Mouse (Mus musculus): ENCODE measurements around the gene Myo16. TPM values are rescaled to one million over a fixed set of nuclear protein-coding genes. Genes with fewer than 3 reads are reported as not detected.

Gene Myo16
- polyA plus RNA-seq, 1 experiment = not detected

DNA sequence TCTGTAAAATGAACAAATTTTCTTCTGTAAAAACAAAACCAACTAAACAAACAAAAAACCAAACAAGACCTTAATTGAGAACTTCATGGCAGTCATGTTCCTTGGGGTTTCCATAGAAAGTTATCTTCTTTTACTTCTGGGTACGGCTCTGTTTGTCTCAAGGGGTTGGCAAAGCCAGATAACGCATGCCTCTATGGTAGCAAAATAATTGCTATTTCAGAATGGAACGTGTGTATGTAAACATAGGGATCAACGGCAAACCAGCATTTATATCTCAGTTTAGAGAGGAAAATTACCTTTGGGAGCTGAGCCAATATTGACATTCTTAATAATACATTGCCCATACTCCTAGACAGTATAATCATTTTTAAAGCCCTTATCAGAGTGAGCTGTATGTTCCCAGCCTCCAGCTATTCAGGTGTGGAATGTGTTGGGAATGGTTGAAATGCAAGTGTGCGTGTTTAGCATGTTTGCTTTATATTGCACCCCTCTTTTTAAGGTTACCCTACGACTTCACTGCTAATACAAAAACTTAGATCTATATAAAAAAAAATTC, 1.9 kb upstream of the Myo16 start:
- TF ChIP-seq TAL1 (IDR thresholded peaks at IDR 0.05; ENCODE audit: low read length) (no peak), GATA1 (IDR thresholded peaks at IDR 0.05; ENCODE audit: low read length) (no peak)
- Histone ChIP-seq H3K36me3 (ENCODE audit: control insufficient read depth) (no peaks in the 10 kb centered on the region), H3K4me3 (replicated peaks) (no peak overlapping the region), H3K9me3 (ENCODE audit: control insufficient read depth, low read length) (peaks cover 9% of the 10 kb centered on the region), H3K27me3 (ENCODE audit: control insufficient read depth) (peaks cover 17% of the 10 kb centered on the region), H3K4me1 (ENCODE audit: control insufficient read depth) (no peaks in the 10 kb centered on the region)

DNA sequence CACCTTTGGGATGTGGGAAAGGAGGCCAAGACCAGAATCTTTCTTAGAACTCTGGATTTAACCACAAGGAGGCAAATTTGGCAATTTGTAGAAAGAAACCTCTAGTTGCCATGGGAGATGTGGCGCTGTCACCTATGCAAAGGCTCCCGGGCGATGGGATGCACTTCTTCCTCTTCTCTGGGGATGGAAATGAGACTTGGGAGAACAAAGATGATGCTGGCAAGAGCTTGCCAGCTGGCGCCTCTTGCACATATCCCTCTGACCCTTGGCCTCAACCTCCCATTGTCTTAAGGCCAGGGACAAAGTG, 681 bp downstream of the Myo16 start:
- H3K36me3 ChIP-seq (ENCODE audit: control insufficient read depth) = no peaks in the 10 kb centered on the region
- no peaks in the 10 kb centered on the region for H3K4me1 ChIP-seq (ENCODE audit: control insufficient read depth)
- TF ChIP-seq TAL1 (IDR thresholded peaks at IDR 0.05; ENCODE audit: low read length) (no peak), GATA1 (IDR thresholded peaks at IDR 0.05; ENCODE audit: low read length) (no peak)
- H3K4me3 ChIP-seq (replicated peaks) = no peak overlapping the region
- H3K27me3 ChIP-seq (ENCODE audit: control insufficient read depth) = peaks cover 17% of the 10 kb centered on the region
- H3K9me3 ChIP-seq (ENCODE audit: control insufficient read depth, low read length) = peaks cover 11% of the 10 kb centered on the region

DNA sequence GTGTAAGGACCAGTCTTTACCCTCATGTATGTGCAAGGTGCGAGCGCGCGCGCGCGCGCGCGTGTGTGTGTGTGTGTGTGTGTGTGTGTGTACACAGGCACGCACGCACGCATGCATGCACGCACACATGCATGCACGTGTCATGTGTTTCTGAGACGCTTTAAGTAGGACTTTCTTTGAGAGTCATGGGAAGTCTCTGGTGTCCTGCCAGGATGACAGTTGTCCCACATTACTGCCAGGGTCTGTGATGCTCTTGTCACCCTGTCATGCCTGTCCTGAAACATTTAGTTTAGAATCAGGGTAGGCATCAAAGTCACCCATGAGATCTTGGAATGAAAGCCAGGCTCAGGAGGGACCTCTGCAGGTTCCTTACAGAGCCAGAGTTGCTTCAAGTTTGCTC, 1.4 kb downstream of the Myo16 start:
- Histone ChIP-seq H3K27me3 (ENCODE audit: control insufficient read depth) (peaks cover 17% of the 10 kb centered on the region), H3K4me1 (ENCODE audit: control insufficient read depth) (no peaks in the 10 kb centered on the region), H3K4me3 (replicated peaks) (no peak overlapping the region), H3K9me3 (ENCODE audit: control insufficient read depth, low read length) (peaks cover 6% of the 10 kb centered on the region), H3K36me3 (ENCODE audit: control insufficient read depth) (no peaks in the 10 kb centered on the region)
- TF ChIP-seq TAL1 (IDR thresholded peaks at IDR 0.05; ENCODE audit: low read length) = no peak
- no peak for TF ChIP-seq GATA1 (IDR thresholded peaks at IDR 0.05; ENCODE audit: low read length)

DNA sequence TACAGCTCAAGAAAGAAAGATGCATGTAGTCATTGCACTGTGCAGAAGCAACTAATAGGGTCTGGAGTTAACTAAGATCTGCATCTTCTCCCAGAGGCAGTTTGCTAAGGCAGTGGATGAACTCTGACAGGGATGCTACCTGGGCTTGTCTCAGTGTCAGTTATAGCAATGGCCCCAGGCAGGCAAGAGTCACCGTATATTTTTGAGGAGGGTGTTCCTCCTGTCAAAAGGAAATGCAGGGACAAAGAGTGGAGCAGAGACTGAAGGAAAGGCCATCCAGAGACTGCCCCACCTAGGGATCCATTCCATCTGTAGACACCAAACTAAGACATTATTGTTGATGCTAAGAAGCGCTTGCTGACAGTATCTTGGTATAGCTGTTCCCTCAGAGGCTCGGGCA, 7.4 kb downstream of the Myo16 start:
- Histone ChIP-seq H3K36me3 (ENCODE audit: control insufficient read depth) (no peaks in the 10 kb centered on the region), H3K9me3 (ENCODE audit: control insufficient read depth, low read length) (peaks cover 2% of the 10 kb centered on the region; the same call in 1 of the 2 replicates), H3K27me3 (ENCODE audit: control insufficient read depth) (no peaks in the 10 kb centered on the region), H3K4me3 (replicated peaks) (no peak overlapping the region), H3K4me1 (ENCODE audit: control insufficient read depth) (no peaks in the 10 kb centered on the region)
- TF ChIP-seq TAL1 (IDR thresholded peaks at IDR 0.05; ENCODE audit: low read length) (no peak), GATA1 (IDR thresholded peaks at IDR 0.05; ENCODE audit: low read length) (no peak)

DNA sequence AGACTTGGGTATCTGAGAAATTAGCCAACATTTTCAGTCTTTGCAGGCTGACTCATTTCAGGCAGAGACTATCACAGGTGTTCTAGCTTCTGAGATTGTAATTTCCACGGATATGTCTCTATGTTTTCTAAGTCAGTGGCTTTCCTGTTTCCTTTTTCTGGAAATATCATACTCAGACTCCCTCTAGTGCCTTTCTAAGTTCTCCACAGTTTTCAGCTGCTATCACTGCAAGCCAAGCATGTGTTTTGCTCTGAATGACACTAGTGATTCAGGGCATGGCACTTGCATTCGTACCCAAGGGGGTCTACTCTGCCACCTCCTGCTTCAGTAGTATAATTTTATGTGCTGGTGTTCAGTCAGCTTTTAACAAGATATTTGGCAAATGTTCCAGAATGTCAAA, 11.2 kb downstream of the Myo16 start:
- Histone ChIP-seq H3K36me3 (ENCODE audit: control insufficient read depth) (no peaks in the 10 kb centered on the region), H3K4me1 (ENCODE audit: control insufficient read depth) (no peaks in the 10 kb centered on the region), H3K4me3 (replicated peaks) (no peak overlapping the region), H3K27me3 (ENCODE audit: control insufficient read depth) (no peaks in the 10 kb centered on the region), H3K9me3 (ENCODE audit: control insufficient read depth, low read length) (no peaks in the 10 kb centered on the region)
- TF ChIP-seq GATA1 (IDR thresholded peaks at IDR 0.05; ENCODE audit: low read length) = no peak
- no peak for TF ChIP-seq TAL1 (IDR thresholded peaks at IDR 0.05; ENCODE audit: low read length)

DNA sequence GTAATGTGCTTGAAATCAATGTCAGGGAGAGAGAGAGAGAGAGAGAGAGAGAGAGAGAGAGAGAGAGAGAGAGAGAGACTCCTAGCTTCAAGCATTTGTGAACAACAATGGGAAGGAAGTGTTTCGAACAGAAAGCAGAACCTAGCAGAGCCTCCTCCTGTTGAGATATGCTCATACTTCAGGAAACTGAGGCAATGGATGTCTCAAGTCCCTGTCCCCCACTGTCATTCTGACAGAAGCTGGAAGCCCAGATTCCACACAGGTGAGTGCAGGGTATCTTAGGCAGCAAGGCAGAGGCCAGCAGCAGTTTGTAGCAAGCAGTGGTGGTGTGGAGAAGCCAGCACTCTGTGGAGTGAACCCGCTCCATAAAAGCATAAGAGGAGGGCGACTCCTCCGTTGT, 14.6 kb downstream of the Myo16 start:
- Histone ChIP-seq H3K9me3 (ENCODE audit: control insufficient read depth, low read length) (no peaks in the 10 kb centered on the region), H3K36me3 (ENCODE audit: control insufficient read depth) (no peaks in the 10 kb centered on the region), H3K4me3 (replicated peaks) (no peak overlapping the region), H3K27me3 (ENCODE audit: control insufficient read depth) (no peaks in the 10 kb centered on the region), H3K4me1 (ENCODE audit: control insufficient read depth) (no peaks in the 10 kb centered on the region)
- TF ChIP-seq GATA1 (IDR thresholded peaks at IDR 0.05; ENCODE audit: low read length) = no peak
- TF ChIP-seq TAL1 (IDR thresholded peaks at IDR 0.05; ENCODE audit: low read length) = no peak

DNA sequence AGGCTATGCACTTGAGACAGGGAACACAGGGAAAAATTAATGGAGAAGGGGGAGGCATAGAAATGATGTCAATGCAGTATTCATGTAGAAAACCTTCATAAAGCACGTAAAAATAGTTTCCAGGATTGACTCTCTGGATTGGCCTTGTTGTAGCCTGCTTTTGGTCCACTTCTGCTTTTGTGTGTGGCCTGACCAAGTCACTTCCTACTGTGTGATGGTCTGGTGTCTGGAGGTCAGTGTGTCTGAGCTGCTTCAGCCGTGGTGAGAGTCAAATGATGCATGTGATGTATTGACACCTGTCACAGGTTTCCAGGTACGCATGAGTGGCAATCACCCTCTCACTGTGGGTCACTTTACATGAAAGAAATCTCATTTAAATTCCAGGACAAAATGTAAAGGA, 16.2 kb downstream of the Myo16 start:
- Histone ChIP-seq H3K4me3 (replicated peaks) (no peak overlapping the region), H3K36me3 (ENCODE audit: control insufficient read depth) (no peaks in the 10 kb centered on the region), H3K4me1 (ENCODE audit: control insufficient read depth) (no peaks in the 10 kb centered on the region), H3K27me3 (ENCODE audit: control insufficient read depth) (no peaks in the 10 kb centered on the region), H3K9me3 (ENCODE audit: control insufficient read depth, low read length) (no peaks in the 10 kb centered on the region)
- TF ChIP-seq TAL1 (IDR thresholded peaks at IDR 0.05; ENCODE audit: low read length) (no peak), GATA1 (IDR thresholded peaks at IDR 0.05; ENCODE audit: low read length) (no peak)

DNA sequence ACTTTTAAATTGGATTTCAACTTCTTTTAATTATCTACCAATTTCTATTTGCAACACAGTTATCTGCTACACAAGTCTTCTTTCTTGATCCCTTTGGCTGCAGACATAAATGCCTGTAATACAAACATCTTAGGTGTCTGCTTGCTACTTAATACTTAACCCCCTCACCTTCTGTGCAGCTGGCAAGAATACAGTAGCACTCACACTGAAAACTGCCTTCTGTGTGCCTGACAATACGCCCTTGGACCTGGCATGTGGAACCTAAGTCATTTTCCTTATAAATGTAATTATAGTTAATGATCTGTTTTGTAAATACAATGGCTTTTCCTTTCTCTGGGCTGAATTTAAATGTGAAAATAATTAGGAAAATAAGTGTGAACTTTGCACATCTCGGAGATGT, 17.6 kb downstream of the Myo16 start:
- TF ChIP-seq TAL1 (IDR thresholded peaks at IDR 0.05; ENCODE audit: low read length) (no peak), GATA1 (IDR thresholded peaks at IDR 0.05; ENCODE audit: low read length) (no peak)
- H3K27me3 ChIP-seq (ENCODE audit: control insufficient read depth) = no peaks in the 10 kb centered on the region
- H3K4me1 ChIP-seq (ENCODE audit: control insufficient read depth) = no peaks in the 10 kb centered on the region
- no peaks in the 10 kb centered on the region for H3K36me3 ChIP-seq (ENCODE audit: control insufficient read depth)
- H3K4me3 ChIP-seq (replicated peaks) = no peak overlapping the region
- H3K9me3 ChIP-seq (ENCODE audit: control insufficient read depth, low read length) = no peaks in the 10 kb centered on the region

DNA sequence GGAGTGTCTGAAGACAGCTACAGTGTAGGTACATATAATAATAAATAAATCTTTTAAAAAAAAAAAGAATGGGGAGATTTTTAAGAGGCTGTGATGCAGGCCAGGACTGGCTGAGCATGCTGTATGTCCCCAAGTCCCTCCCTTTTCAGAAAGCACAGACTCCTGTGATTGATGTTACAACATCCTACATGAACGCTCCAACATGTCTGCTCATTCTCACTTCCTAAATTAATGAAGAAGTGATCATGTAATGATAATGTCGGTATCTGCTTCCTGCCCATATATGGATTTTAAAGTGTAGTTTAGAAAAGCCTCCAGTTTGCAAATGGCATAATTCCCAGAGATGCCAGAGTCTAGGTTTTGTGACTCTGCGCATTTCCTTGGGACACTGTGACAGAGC, 18.6 kb downstream of the Myo16 start:
- no peak overlapping the region for H3K4me3 ChIP-seq (replicated peaks)
- no peaks in the 10 kb centered on the region for H3K9me3 ChIP-seq (ENCODE audit: control insufficient read depth, low read length)
- H3K27me3 ChIP-seq (ENCODE audit: control insufficient read depth) = no peaks in the 10 kb centered on the region
- H3K4me1 ChIP-seq (ENCODE audit: control insufficient read depth) = no peaks in the 10 kb centered on the region
- no peak for TF ChIP-seq GATA1 (IDR thresholded peaks at IDR 0.05; ENCODE audit: low read length)
- no peak for TF ChIP-seq TAL1 (IDR thresholded peaks at IDR 0.05; ENCODE audit: low read length)
- H3K36me3 ChIP-seq (ENCODE audit: control insufficient read depth) = no peaks in the 10 kb centered on the region

DNA sequence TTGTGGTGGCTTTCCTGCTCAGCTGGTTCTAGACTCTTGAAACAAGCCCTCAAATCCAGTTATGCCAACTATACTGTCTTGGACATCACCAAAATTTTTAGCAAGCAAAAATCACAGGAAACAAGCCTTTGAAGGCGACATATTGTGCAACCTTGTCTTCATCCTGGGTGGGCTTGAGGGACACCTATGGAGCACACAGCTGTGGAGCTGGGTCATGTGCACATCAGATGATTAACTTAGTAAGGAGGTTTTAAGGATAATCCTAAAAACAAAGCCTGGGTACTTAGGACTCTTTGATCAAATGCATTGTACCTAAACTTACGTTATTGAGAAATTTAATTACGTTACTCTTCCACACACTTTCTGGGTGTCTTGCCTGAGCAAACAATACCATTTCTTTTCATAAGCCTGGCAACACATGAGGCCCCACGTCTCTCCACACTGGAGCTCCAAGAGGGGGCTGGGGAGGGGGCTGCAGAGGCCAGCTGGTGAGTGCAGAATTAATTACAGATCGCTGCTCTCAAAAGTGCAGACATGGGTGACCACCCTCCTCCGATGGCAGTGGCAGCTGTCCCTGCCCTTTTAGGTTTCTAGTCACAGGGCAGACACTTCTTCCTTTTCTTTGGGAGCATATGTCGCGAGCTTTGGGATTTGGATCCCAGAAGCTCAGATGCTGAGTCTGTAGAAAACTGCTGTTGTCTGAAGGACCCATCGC, 19.5 kb downstream of the Myo16 start:
- TF ChIP-seq TAL1 (IDR thresholded peaks at IDR 0.05; ENCODE audit: low read length) (no peak), GATA1 (IDR thresholded peaks at IDR 0.05; ENCODE audit: low read length) (no peak)
- Histone ChIP-seq H3K4me3 (replicated peaks) (no peak overlapping the region), H3K4me1 (ENCODE audit: control insufficient read depth) (no peaks in the 10 kb centered on the region), H3K36me3 (ENCODE audit: control insufficient read depth) (no peaks in the 10 kb centered on the region), H3K27me3 (ENCODE audit: control insufficient read depth) (no peaks in the 10 kb centered on the region), H3K9me3 (ENCODE audit: control insufficient read depth, low read length) (no peaks in the 10 kb centered on the region)

Measured in erythroblast, embryonic 14.5 days (primary cell).